Mouse (Mus musculus) E14TG2a.4 (cell line): ENCODE measurements around the gene Grm6.

Experiments used
- CTCF ChIP-seq: conservative IDR thresholded peaks from 2 replicates; pipeline ENCODE4 v1.5.1; 2014; ENCODE audit warnings: low read length
- POU5F1 ChIP-seq: IDR thresholded peaks from 2 replicates; pipeline ENCODE4 v1.6.1; 2014; ENCODE audit warnings: low read length, borderline replicate concordance

- TF ChIP-seq CTCF = no peak
- TF ChIP-seq POU5F1 = no peak
Observed at GRCm38 (mm10) chr11:50887390-50888128, 37.1 kb downstream of the Grm6 start, which contains the start of gene Zfp454.
